ENCODE assay signal across 24 mouse cellular contexts in the genomic region with DNA sequence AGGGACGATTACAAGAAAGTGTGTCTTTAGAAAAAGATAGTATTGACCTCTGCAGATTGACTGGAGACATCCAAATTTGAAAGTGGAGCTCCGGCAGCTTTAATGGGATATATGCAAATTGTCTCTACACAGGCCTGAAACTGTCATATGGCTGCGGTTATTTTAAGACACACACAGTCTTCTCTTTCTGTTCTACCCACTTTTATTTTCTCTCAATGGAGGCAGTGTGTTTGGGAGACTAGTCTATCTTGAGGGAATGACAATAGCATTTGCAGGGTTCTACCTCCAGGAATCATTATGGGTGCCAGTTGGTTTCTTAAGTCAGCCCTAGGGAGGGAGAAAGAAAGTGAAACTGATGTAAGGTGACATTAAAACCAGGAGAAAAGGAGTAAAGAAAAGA.
A peak's percentile ranks its signal among the peaks of the same experiment; 100 is the strongest.
DNase-seq lines count a peak whose midpoint lies in the region; ATAC-seq and TF ChIP-seq lines count a peak whose summit lies in the region.
"Had no signal": no experiment of that assay in that cellular context is flagged by ENCODE, and none has a peak within 500 bp of the region (broad histone marks: within the 10 kb centered on the region; RNA-seq: fewer than 3 reads in every experiment).

No protein-coding gene starts in this region.

- H3K9ac ChIP-seq in heart, embryonic 13.5 days, result no peak overlapping the region
- H3K9ac ChIP-seq: hindbrain, embryonic 14.5 days; limb, embryonic 12.5 days; liver, postnatal 0 days; midbrain, embryonic 15.5 days; neural tube, embryonic 12.5 days had no signal

- H3K4me3 ChIP-seq in heart, embryonic 13.5 days, result no peak overlapping the region
- H3K4me3 ChIP-seq: limb, embryonic 12.5 days; midbrain, embryonic 15.5 days; neural tube, embryonic 12.5 days had no signal

- H3K27me3 ChIP-seq in heart, embryonic 13.5 days (replicated peaks), result no peaks in the 10 kb centered on the region
- H3K27me3 ChIP-seq: limb, embryonic 12.5 days; midbrain, embryonic 15.5 days; neural tube, embryonic 12.5 days had no signal

- no peak overlapping the region for H3K27ac ChIP-seq in heart, embryonic 13.5 days (replicated peaks)
- H3K27ac ChIP-seq: hindbrain, embryonic 14.5 days; limb, embryonic 12.5 days; macrophage; midbrain, embryonic 15.5 days; neural tube, embryonic 12.5 days; stomach, postnatal 0 days had no signal

- H3K4me1 ChIP-seq in heart, embryonic 13.5 days, result 0 out of 2 replicates have a peak, but pooled peaks cover 3% of the 10 kb centered on the region
- H3K4me1 ChIP-seq: limb, embryonic 12.5 days; midbrain, embryonic 15.5 days; neural tube, embryonic 12.5 days had no signal

- no peak for DNase-seq in heart, postnatal 4 days
- DNase-seq in left cerebral cortex, postnatal 14 days (ENCODE audit: low spot score in 2 of 2), result peak; percentile 5 to 13
- no peak for DNase-seq in left cerebral cortex, adult 8-10 months (ENCODE audit: low spot score in 2 of 2)
- DNase-seq in brain, embryonic 14.5 days (ENCODE audit: low read depth), result peak; percentile 22
- peak; percentile 18 to 40 for DNase-seq in right cerebral cortex, postnatal 10 days (ENCODE audit: low spot score in 2 of 2)
- no peak for DNase-seq in testis, postnatal 10 days (ENCODE audit: low spot score)
- DNase-seq: adrenal gland, postnatal 10 days; cerebellum, adult 9-10 months; gastrocnemius, postnatal 14 days; heart, adult 11 months; heart, postnatal 14 days; kidney, adult 8-10 months; kidney, postnatal 14 days; layer of hippocampus, postnatal 36 days; liver, postnatal 0 days had no signal

- 53% methylated on average over 3 of the region's 3 CpGs for WGBS in heart, embryonic 13.5 days

- intact Hi-C loops in left cerebral cortex, postnatal 14 days (cut with DNase I), result loop anchor here (5.0 kb wide), 1 partner anchor 616 kb away; no protein-coding TSS in a partner anchor

- no peak for TF ChIP-seq CTCF in brain, embryonic 14.5 days (IDR thresholded peaks at IDR 0.05; ENCODE audit: borderline replicate concordance, extremely low read depth, insufficient read depth, insufficient read length)

- no peak for TF ChIP-seq POLR2A in brain, embryonic 14.5 days (IDR thresholded peaks at IDR 0.05; ENCODE audit: borderline replicate concordance, extremely low read depth, insufficient read depth, insufficient read length, poor library complexity, severe bottlenecking)

- ATAC-seq in heart, embryonic 13.5 days (ENCODE audit: extremely low read depth, insufficient number of reproducible peaks, low FRiP score, low TSS enrichment), result no peak
- ATAC-seq: liver, postnatal 0 days; lung, postnatal 0 days; midbrain, embryonic 15.5 days had no signal

- H3K4me2 ChIP-seq in heart, embryonic 13.5 days, result peak overlapping the region; percentile 27; the same call in 1 of the 2 replicates
- H3K4me2 ChIP-seq: hindbrain, embryonic 14.5 days; limb, embryonic 12.5 days; liver, embryonic 11.5 days; midbrain, embryonic 15.5 days; neural tube, embryonic 12.5 days had no signal

- H3K36me3 ChIP-seq in heart, embryonic 13.5 days, result no peaks in the 10 kb centered on the region
- H3K36me3 ChIP-seq: limb, embryonic 12.5 days; midbrain, embryonic 15.5 days; neural tube, embryonic 12.5 days had no signal

- H3K9me3 ChIP-seq in heart, embryonic 13.5 days, result no peaks in the 10 kb centered on the region
- H3K9me3 ChIP-seq: limb, embryonic 12.5 days; midbrain, embryonic 15.5 days; neural tube, embryonic 12.5 days had no signal

Comparison
In these comparisons a context has a peak if more than half of its experiments do, and no peak if none do; other contexts are left out.
1. DNase-seq: peak in left cerebral cortex, postnatal 14 days (2 of 2), brain, embryonic 14.5 days (single experiment) and right cerebral cortex, postnatal 10 days (2 of 2); none in heart, postnatal 4 days (single experiment), left cerebral cortex, adult 8-10 months (0 of 2) and testis, postnatal 10 days (single experiment).